Mouse (Mus musculus) common myeloid progenitor, adult 5-6 weeks (primary cell): ENCODE measurements around the gene Slitrk6. TPM values are rescaled to one million over a fixed set of nuclear protein-coding genes. Genes with fewer than 3 reads are reported as not detected.

Experiments used
- ATAC-seq: replicated peaks from 2 replicates; pipeline ENCODE4 v1.8.0; 2016; ENCODE audit warnings: low read depth, mild to moderate bottlenecking, moderate TSS enrichment, inconsistent platforms; ENCODE audit not compliant: poor library complexity, severe bottlenecking
- total RNA-seq: library from RNA; stranded (forward); fragments of 200-1000, 187-1606 nt; gene quantifications from 2 replicates; pipeline ENCODE4 v1.2.3, GENCODE M21; 2017

Slitrk6 gene
- total RNA-seq: not detected in 2 replicates

DNA sequence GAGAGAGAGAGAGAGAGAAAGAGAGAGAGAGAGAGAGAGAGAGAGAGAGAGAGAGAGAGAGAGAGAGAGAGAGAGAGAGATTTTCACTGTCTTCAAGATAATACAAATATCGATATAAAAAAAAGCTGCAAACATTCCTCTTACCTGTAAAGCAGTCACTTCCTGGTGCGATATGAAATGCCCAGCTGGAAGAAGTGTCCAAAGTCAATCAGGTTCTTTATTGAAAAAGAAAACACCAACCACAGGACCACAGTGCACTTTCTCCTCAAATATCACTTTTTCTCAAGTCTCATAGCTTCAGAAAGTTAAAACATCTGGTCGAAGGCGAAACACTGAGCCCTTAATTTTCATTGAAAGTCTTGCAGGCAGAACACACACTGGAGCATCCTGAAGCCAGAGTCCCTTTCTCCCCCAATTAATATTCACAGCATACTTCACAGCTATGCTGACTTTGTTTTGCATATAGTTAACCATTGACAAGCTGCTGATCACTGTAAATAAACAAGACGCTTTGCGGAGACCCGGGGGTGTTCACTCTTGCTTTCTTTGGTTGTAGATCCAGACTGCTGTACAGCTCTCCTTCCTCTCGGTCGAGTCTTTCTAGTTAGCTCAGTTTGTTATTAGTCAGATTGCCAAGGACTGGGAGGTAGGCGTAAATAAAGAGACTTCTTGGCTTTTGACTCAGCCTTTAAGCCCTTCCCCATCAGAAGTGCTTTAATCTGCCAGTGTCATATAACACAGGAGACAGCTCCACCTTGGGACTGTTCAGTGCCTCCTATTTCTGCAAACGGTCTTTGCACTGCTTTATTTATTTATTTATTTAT lies at the start of gene Slitrk6:
TSS of gene Slitrk6 (minus strand) at position 666 of the 824 bp plus-strand sequence.
- ATAC-seq: no peak

DNA sequence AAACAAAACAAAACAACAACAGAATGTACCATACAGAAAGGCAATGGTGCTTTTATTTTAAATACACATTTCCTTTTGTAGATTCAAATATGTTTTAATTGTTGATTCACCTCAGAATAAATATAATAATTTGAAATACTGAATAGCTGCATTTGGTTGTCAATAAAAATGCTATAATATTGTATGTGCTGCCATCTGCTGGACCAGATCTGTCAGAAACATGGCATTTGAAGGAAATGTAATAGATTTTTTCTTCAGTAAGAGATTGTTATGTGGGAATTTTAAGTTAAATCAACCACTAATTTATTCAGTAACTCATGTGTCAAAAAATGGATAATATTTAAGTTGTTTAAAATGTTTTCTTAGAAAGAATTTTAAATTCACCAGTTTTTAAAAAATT lies 22.6 kb upstream of the Slitrk6 start:
- no peak for ATAC-seq

DNA sequence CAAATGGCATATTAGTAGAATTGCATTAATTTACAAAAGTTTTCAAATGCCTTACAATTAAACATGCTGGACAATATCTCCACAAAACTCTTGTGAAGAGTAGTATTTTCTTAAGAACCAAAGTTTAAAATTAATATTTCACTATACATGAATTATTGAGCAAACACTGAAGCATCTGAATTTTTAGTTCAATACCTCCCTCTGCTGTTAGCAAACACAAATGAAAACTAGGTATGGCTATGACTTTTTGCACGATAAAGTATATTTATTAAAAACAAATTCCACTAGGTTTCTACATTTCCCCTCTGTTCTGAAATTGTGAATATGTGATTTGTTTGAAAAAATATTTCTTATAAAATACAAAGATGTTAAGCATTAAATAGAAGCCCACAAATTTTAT lies 15.7 kb upstream of the Slitrk6 start:
- no peak for ATAC-seq

DNA sequence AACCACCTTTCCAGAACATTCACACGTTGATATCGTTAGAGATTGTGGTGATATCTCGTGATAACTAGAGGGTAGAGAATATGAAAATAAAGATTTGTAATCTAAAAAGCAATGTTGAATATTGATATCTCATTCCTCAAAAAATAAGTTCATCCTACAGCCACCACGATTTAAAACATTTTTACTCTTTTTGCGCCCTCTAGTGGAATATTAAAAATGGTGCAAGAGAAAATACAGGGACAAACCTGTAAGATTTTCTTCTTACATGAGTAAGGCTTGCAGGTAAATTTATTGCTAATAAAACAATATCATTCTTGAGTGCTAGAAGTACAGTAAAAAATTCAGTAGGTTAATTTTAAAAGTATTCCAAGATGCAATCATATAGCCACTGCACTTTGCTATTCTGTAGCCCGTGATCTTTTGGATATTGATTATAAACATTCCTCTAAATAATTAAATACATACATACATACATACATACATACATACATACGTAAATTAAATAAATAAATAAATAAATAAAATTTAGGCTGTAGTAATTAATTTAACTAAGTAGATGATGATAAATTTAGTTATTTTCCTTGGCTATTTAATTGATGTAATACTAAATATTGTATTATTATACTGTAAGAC lies 7.8 kb upstream of the Slitrk6 start:
- 0 out of 2 replicates have a peak, but pooled peaks have one; percentile 50 for ATAC-seq

GRCm38 (mm10) chr14:110760909-110761308 lies 6.0 kb upstream of the Slitrk6 start:
- no peak for ATAC-seq

GRCm38 (mm10) chr14:110755308-110755650 lies 330 bp upstream of the Slitrk6 start:
- ATAC-seq: no peak

- no peak for ATAC-seq
Observed at GRCm38 (mm10) chr14:110739861-110740260, 15.1 kb downstream of the Slitrk6 start.

DNA sequence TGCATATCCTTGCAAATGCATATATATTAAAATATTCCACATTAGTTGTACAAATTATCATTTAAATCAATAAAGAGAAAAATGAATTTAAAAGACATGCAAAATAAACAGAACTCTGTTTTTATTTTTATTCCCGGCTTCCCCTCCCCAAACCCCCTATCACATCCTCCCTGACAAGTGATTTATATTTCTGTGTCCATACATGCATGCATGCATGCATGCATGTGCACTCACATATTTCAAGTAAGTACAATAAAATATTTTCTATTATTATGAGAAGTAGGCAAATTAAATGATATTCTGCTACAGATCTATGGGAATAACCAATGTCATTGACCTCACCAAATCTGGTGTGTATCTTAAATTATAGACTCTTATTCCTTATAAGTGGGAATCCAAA lies 15.6 kb downstream of the Slitrk6 start:
- no peak for ATAC-seq

DNA sequence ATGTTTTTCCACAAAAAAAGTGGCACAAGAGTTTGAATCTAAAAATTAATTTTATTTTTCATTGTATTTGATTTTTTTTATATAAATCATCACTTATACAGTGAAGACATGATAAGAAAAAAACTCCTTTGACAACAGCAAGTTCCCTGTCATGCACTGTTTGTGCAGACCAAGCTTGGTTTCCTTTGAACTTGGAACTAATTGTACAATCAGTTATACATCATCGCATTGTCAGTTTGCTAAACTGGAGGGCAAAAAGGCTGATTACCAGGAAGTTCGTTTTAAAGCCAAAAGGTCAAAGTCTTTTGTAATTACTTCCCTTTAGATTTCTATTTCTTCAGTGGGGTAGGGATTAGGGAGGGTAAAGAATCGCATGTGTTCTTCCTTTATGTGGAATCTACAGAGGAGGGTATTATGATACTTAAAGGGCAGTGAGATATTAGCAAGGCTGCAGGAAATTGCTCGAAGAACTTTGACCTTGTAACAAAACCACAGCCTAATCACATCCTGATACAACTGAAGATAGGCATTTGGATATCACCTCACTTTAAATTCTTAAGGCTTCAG lies 26.5 kb downstream of the Slitrk6 start:
- ATAC-seq: no peak

- ATAC-seq: no peak
Observed at GRCm38 (mm10) chr14:110724026-110724576, 30.8 kb downstream of the Slitrk6 start.
